Mouse (Mus musculus) adrenal gland, postnatal 14 days (tissue): ENCODE data around the gene Olfr914. TPM values are rescaled to one million over a fixed set of nuclear protein-coding genes. Genes with fewer than 3 reads are reported as not detected.

Source experiments
- DNase-seq: peaks from one replicate; pipeline ENCODE4 v3.0.0; 2021; ENCODE audit warnings: mixed read lengths
- long read RNA-seq, 2 experiments: library from polyadenylated mRNA; stranded (forward); transcript quantifications; one replicate each; pipeline ENCODE4 v2.0.0; 2021
- total RNA-seq: library from RNA; stranded (reverse); gene quantifications from 2 replicates; pipeline ENCODE4 v1.2.3, GENCODE M21; 2021

Gene Olfr914
- total RNA-seq = not detected in 2 replicates
- long read RNA-seq, experiment 1 = 0 reads
- long read RNA-seq, experiment 2 = 0 reads

- DNase-seq = no peak
Measured at GRCm38 (mm10) chr9:38604802-38605201, at the start of gene Olfr914. Olfr914 (plus strand) TSS chr9:38605102.

- DNase-seq = no peak
Measured at GRCm38 (mm10) chr9:38579878-38580277, 25.0 kb upstream of the Olfr914 start, which contains the start of gene Olfr912. Olfr912 (plus strand) TSS chr9:38580178.

- DNase-seq = no peak
Measured at GRCm38 (mm10) chr9:38591056-38591455, 13.8 kb upstream of the Olfr914 start.

- DNase-seq = no peak
Measured at GRCm38 (mm10) chr9:38592459-38592858, 12.4 kb upstream of the Olfr914 start, which contains the start of gene Olfr913. Olfr913 (plus strand) TSS chr9:38592759.

GRCm38 (mm10) chr9:38632406-38632805 lies 27.5 kb downstream of the Olfr914 start:
- no peak for DNase-seq

- no peak for DNase-seq
Measured at GRCm38 (mm10) chr9:38659775-38660174, 54.9 kb downstream of the Olfr914 start, which contains the start of gene Olfr916. Olfr916 (minus strand) TSS chr9:38659875.

Other genes starting within 250 kb of the Olfr914 start
- not detected in 2 replicates for gene Olfr250, start 238.2 kb upstream of the Olfr914 start, total RNA-seq
- gene Olfr251, start 228.0 kb upstream of the Olfr914 start, total RNA-seq = not detected in 2 replicates
- not detected in 2 replicates for gene Olfr147, start 203.4 kb upstream of the Olfr914 start, total RNA-seq
- not detected in 2 replicates for gene Olfr901, start 175.6 kb upstream of the Olfr914 start, total RNA-seq
- not detected in 2 replicates for gene Olfr902, start 157.4 kb upstream of the Olfr914 start, total RNA-seq
- not detected in 2 replicates for gene Olfr904, start 142.0 kb upstream of the Olfr914 start, total RNA-seq
- not detected in 2 replicates for gene Olfr905, start 134.0 kb upstream of the Olfr914 start, total RNA-seq
- not detected in 2 replicates for gene Olfr906, start 118.0 kb upstream of the Olfr914 start, total RNA-seq
- not detected in 2 replicates for gene Olfr907, start 109.3 kb upstream of the Olfr914 start, total RNA-seq
- not detected in 2 replicates for gene Olfr911-ps1, start 83.5 kb upstream of the Olfr914 start, total RNA-seq
- not detected in 2 replicates for gene Olfr910, start 67.3 kb upstream of the Olfr914 start, total RNA-seq
- gene Olfr912, start 24.9 kb upstream of the Olfr914 start, total RNA-seq = not detected in 2 replicates
- not detected in 2 replicates for gene Olfr913, start 12.3 kb upstream of the Olfr914 start, total RNA-seq
- gene Olfr916, start 54.8 kb downstream of the Olfr914 start, total RNA-seq = not detected in 2 replicates
- not detected in 2 replicates for gene Olfr917, start 60.7 kb downstream of the Olfr914 start, total RNA-seq
- not detected in 2 replicates for gene Olfr918, start 69.5 kb downstream of the Olfr914 start, total RNA-seq
- gene Olfr919, start 98.6 kb downstream of the Olfr914 start, total RNA-seq = not detected in 2 replicates
- gene Vwa5a, start 113.2 kb downstream of the Olfr914 start, total RNA-seq = 35.2 and 35.3 TPM in 2 replicates
- 0.11 and 0.26 TPM in 2 replicates for gene Olfr920, start 147.2 kb downstream of the Olfr914 start, total RNA-seq
- not detected in 2 replicates for gene Olfr921, start 168.0 kb downstream of the Olfr914 start, total RNA-seq
- gene Olfr922, start 209.5 kb downstream of the Olfr914 start, total RNA-seq = not detected in 2 replicates
- gene Olfr923, start 221.4 kb downstream of the Olfr914 start, total RNA-seq = not detected in 2 replicates
- not detected in 2 replicates for gene Olfr924, start 239.3 kb downstream of the Olfr914 start, total RNA-seq
- not detected in 2 replicates for gene Olfr26, start 250.0 kb downstream of the Olfr914 start, total RNA-seq